Mouse (Mus musculus) forebrain, embryonic 10.5 days (tissue): ENCODE data around the gene Cldn3. TPM values are rescaled to one million over a fixed set of nuclear protein-coding genes. Genes with fewer than 3 reads are reported as not detected.
A peak's percentile ranks its signal among the peaks of the same experiment; 100 is the strongest.

Source experiments
- DNase-seq: peaks from one replicate; pipeline ENCODE4 v3.0.0-alpha.2; 2017; ENCODE audit warnings: low spot score; ENCODE audit errors: extremely low spot score
- H3K27ac ChIP-seq: fragments of 300-500 bp; sonication (generic); 2 replicates; pipeline ENCODE4 v1.5.1; 2016; ENCODE audit warnings: mild to moderate bottlenecking
- H3K27me3 ChIP-seq: fragments of 300-500 bp; sonication (generic); 2 replicates; pipeline ENCODE4 v1.6.1; 2016; ENCODE audit warnings: mild to moderate bottlenecking; ENCODE audit not compliant: poor library complexity, severe bottlenecking
- H3K36me3 ChIP-seq: fragments of 300-500 bp; sonication (generic); replicated peaks from 2 replicates; pipeline ENCODE4 v1.6.1; 2016; ENCODE audit warnings: mild to moderate bottlenecking, moderate library complexity
- H3K4me1 ChIP-seq: fragments of 300-500 bp; sonication (generic); 2 replicates; pipeline ENCODE4 v1.6.1; 2016
- H3K4me3 ChIP-seq: fragments of 300-500 bp; sonication (generic); 2 replicates; pipeline ENCODE4 v1.5.1; 2016; ENCODE audit warnings: mild to moderate bottlenecking, moderate library complexity
- H3K9me3 ChIP-seq: fragments of 300-500 bp; sonication (generic); 2 replicates; pipeline ENCODE4 v1.6.1; 2016; ENCODE audit warnings: mild to moderate bottlenecking, moderate library complexity
- WGBS: fragments of 180-500 bp; shearing (Covaris S2); methylation state at CpG from one replicate; pipeline ENCODE4 v1.1.7; 2016; 5-methylcytosine and 5-hydroxymethylcytosine counted together
- polyA plus RNA-seq: library from polyadenylated mRNA; unstranded; fragments of >200 nt; fragmentation: Nextera tagmentation; extraction: Ambion mirVana; gene quantifications from 2 replicates; pipeline ENCODE4 v1.2.1, GENCODE M21; 2016

Cldn3 gene
- polyA plus RNA-seq, 1 experiment from 2014 or later = 14.9 TPM

DNA sequence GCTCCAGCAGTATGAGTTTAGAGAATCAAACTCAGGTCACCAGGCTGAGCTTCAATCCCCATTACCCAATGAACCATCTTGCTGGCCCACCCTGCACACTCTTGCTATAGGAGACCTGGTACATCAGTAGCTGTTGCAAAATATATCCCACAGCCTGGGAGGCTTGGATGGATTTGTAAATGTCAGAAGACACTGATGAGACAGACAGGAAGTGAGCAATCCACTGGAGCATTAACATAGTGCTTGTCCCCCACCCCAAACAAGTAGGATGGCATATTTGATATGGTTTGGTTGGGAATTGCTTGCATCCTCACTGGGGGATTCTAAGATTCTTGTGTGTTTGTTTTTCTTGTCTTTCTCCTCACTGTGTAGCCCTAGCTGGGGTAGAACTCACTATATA is 12.9 kb upstream of the Cldn3 start:
- DNase-seq = no peak
- no peaks in the 10 kb centered on the region for H3K9me3 ChIP-seq
- no peak overlapping the region for H3K4me3 ChIP-seq

GRCm38 (mm10) chr5:134973526-134973925 is 12.5 kb upstream of the Cldn3 start:
- Histone ChIP-seq H3K4me3 (no peak overlapping the region), H3K36me3 (no peaks in the 10 kb centered on the region), H3K27me3 (no peaks in the 10 kb centered on the region), H3K9me3 (no peaks in the 10 kb centered on the region), H3K4me1 (no peaks in the 10 kb centered on the region), H3K27ac (no peak overlapping the region)
- WGBS = 80% methylated on average over 7 of the region's 7 CpGs
- no peak for DNase-seq

More for the DNA sequence above, 12.9 kb upstream of the Cldn3 start:
- Histone ChIP-seq H3K27ac (no peak overlapping the region), H3K4me1 (no peaks in the 10 kb centered on the region), H3K27me3 (no peaks in the 10 kb centered on the region), H3K36me3 (no peaks in the 10 kb centered on the region)

DNA sequence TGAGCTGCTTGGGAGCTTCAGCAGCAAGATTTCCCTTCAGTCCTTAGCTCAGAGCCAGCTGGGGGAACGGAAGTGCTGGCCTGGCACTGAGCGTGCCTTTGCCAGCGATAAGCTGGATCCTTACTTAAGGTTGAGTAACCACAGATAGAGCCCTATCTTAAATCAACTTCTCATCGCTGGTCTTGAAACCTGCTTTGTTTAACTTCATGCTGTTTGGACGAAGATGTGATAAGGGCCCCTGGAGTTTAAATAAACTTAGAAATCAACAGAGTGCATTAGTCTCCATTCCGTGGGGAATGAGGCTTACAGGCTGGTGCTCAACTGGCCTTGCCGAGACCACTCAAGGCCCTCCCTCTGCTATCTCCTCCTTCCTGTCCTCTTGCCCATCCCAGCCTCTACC is 11.7 kb upstream of the Cldn3 start:
- Histone ChIP-seq H3K4me3 (no peak overlapping the region), H3K27me3 (no peaks in the 10 kb centered on the region), H3K4me1 (no peaks in the 10 kb centered on the region), H3K36me3 (no peaks in the 10 kb centered on the region), H3K27ac (no peak overlapping the region), H3K9me3 (no peaks in the 10 kb centered on the region)
- no peak for DNase-seq
- 76% methylated on average over 7 of the region's 7 CpGs for WGBS

- Histone ChIP-seq H3K9me3 (no peaks in the 10 kb centered on the region), H3K4me1 (no peaks in the 10 kb centered on the region), H3K27ac (no peak overlapping the region), H3K27me3 (no peaks in the 10 kb centered on the region), H3K36me3 (no peaks in the 10 kb centered on the region), H3K4me3 (no peak overlapping the region)
- 76% methylated on average over 2 of the region's 2 CpGs for WGBS
- no peak for DNase-seq
These were observed 11.1 kb upstream of the Cldn3 start for GRCm38 (mm10) chr5:134974921-134975320.

DNA sequence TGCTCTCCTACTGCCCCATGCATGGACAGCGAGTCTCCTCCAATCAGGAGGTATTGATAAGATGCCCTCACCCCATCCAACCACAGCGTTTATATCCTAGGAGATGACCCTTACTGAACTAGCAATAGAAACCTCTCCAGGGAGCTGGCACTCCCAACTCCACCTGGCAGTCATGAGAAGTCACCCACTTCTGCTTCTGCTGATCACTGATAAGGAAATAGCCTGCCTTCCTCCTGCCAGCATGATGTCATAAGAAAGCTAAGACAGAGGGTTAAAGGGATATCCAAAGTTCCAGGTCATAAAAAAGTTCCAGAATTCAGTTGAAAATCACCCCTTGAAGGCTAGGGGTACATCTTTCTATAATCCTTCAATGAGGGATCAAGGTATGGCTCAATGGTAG is 9.8 kb upstream of the Cldn3 start:
- 94% methylated on average over 2 of the region's 2 CpGs for WGBS
- H3K4me1 ChIP-seq = no peaks in the 10 kb centered on the region; the same call in 1 of the 2 replicates

GRCm38 (mm10) chr5:134976577-134977250 is 9.3 kb upstream of the Cldn3 start:
- no peak overlapping the region for H3K27ac ChIP-seq
- H3K4me3 ChIP-seq = no peak overlapping the region
- 88% methylated on average over 14 of the region's 14 CpGs for WGBS
- no peak for DNase-seq
- no peaks in the 10 kb centered on the region for H3K36me3 ChIP-seq
- no peaks in the 10 kb centered on the region; the same call in 1 of the 2 replicates for H3K4me1 ChIP-seq
- H3K27me3 ChIP-seq = no peaks in the 10 kb centered on the region
- H3K9me3 ChIP-seq = no peaks in the 10 kb centered on the region

More for the DNA sequence above, 9.8 kb upstream of the Cldn3 start:
- H3K4me3 ChIP-seq = no peak overlapping the region
- no peaks in the 10 kb centered on the region for H3K27me3 ChIP-seq
- H3K36me3 ChIP-seq = no peaks in the 10 kb centered on the region
- DNase-seq = no peak
- no peaks in the 10 kb centered on the region for H3K9me3 ChIP-seq
- no peak overlapping the region for H3K27ac ChIP-seq

DNA sequence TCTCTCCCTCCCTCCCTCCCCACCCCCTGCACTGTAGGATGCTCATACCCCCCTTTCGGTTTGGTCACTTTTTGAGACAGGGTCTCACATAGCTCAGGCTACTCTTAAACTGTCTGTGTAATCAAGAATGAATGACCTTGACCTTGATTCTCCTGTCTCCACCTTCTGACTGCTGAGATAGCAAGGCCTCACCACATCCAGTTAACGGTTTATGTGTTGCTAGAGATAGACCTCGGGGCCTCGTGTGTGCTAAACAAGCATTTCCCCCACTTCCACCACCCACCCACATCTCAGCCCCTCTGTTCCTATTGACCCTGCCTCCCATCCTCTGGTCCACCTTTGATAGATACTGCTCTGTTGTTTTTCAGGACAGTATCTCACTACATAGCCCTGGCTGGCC is 8.2 kb upstream of the Cldn3 start:
- no peak overlapping the region for H3K27ac ChIP-seq
- H3K4me1 ChIP-seq = no peaks in the 10 kb centered on the region; the same call in 1 of the 2 replicates
- no peaks in the 10 kb centered on the region for H3K9me3 ChIP-seq
- WGBS = 84% methylated on average over 4 of the region's 4 CpGs
- H3K27me3 ChIP-seq = no peaks in the 10 kb centered on the region
- H3K36me3 ChIP-seq = no peaks in the 10 kb centered on the region
- H3K4me3 ChIP-seq = no peak overlapping the region
- no peak for DNase-seq

DNA sequence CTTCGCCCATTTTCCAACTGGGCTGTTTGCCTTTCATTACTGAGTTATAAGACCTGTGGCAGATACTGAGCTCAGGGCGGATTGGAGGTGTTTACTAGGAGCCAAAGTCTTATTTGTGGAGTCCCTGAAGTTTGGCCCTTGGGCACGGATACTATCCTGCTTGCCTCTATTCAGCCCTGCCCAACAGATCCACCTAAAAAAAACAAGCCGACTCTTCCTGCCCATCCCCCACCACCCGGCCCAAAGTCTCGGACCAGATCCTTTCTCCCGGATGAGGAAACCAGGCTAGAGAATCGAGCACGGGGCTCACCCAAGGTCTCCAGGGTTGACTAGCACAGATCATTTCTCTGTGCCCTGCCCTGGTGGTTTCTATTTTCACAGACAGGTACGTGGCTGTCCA is 4.9 kb upstream of the Cldn3 start:
- 63% methylated on average over 10 of the region's 10 CpGs for whole genome bisulfite sequencing

GRCm38 (mm10) chr5:134983111-134983510 is 2.9 kb upstream of the Cldn3 start:
- no peak for DNase-seq
- Histone ChIP-seq H3K4me1 (peaks cover 52% of the 10 kb centered on the region), H3K27ac (no peak overlapping the region), H3K4me3 (no peak overlapping the region), H3K36me3 (no peaks in the 10 kb centered on the region), H3K27me3 (peaks cover 47% of the 10 kb centered on the region), H3K9me3 (no peaks in the 10 kb centered on the region)
- 88% methylated on average over 1 of the region's 1 CpGs for WGBS

More for the DNA sequence above, 4.9 kb upstream of the Cldn3 start:
- H3K36me3 ChIP-seq = no peaks in the 10 kb centered on the region
- H3K4me1 ChIP-seq = peaks cover 33% of the 10 kb centered on the region
- DNase-seq = no peak
- no peak overlapping the region for H3K4me3 ChIP-seq
- no peak overlapping the region for H3K27ac ChIP-seq
- H3K9me3 ChIP-seq = no peaks in the 10 kb centered on the region
- peaks cover 27% of the 10 kb centered on the region for H3K27me3 ChIP-seq

DNA sequence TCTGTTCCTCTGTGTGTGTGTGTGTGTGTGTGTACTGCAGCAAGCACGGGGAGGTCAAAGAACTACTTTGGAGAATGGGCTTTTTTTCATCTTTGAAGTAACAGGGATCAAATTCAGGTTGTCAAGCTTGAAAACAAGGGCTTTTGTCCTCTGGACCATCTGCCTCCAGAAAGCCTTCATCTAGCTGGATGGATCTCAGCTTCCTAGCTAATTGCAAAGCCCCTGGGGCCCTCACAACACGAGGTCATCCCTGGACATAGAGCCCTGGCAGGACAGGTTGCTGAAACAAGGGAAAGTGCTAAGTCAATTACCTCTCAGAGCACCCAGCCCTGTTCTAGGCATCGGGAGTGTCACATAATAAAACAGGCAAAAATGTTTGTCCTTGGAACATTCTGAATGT is 2.2 kb upstream of the Cldn3 start:
- H3K27me3 ChIP-seq = peaks cover 53% of the 10 kb centered on the region
- H3K4me3 ChIP-seq = no peak overlapping the region
- no peaks in the 10 kb centered on the region for H3K9me3 ChIP-seq
- no peak for DNase-seq
- 4% methylated on average over 3 of the region's 3 CpGs for WGBS
- H3K27ac ChIP-seq = peak overlapping the region; percentile 40
- H3K4me1 ChIP-seq = peaks cover 52% of the 10 kb centered on the region
- no peaks in the 10 kb centered on the region for H3K36me3 ChIP-seq

DNA sequence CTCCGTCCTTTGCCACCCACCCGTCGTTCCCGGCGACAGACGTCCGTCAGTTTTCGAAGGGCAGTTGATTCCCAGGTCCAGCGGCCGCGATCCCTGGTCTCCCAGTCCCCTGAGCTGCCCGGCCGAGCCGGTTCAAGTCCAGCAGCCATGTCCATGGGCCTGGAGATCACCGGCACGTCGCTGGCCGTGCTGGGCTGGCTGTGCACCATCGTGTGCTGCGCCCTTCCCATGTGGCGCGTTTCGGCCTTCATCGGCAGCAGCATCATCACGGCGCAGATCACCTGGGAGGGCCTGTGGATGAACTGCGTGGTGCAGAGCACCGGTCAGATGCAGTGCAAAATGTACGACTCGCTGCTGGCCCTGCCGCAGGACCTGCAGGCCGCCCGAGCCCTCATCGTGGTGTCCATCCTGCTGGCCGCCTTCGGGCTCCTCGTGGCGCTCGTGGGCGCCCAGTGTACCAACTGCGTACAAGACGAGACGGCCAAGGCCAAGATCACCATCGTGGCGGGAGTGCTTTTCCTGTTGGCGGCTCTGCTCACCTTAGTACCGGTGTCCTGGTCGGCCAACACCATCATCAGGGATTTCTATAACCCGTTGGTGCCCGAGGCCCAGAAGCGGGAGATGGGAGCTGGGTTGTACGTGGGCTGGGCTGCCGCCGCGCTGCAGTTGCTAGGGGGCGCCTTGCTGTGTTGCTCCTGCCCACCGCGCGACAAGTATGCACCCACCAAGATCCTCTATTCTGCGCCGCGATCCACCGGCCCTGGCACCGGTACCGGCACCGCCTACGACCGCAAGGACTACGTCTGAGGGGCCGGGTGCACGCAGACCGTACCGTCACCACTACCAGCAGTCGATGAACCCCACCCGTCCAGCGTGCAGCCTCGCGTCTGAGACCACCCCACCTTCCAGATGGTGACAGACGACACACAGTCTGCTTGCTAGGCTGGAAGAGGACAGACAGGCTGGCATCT is 569 bp downstream of the Cldn3 start:
- 4% methylated on average over 79 of the region's 79 CpGs for WGBS
- peak overlapping the region; percentile 42 for H3K4me3 ChIP-seq
- peaks cover 55% of the 10 kb centered on the region for H3K4me1 ChIP-seq
- H3K36me3 ChIP-seq = no peaks in the 10 kb centered on the region
- H3K27ac ChIP-seq = peak overlapping the region; percentile 63; the same call in 1 of the 2 replicates
- peaks cover 75% of the 10 kb centered on the region for H3K27me3 ChIP-seq
- peak; percentile 34 for DNase-seq
- H3K9me3 ChIP-seq = no peaks in the 10 kb centered on the region

GRCm38 (mm10) chr5:134989166-134989565 is 3.2 kb downstream of the Cldn3 start:
- Histone ChIP-seq H3K9me3 (no peaks in the 10 kb centered on the region), H3K27me3 (peaks cover 68% of the 10 kb centered on the region), H3K4me3 (no peak overlapping the region), H3K4me1 (peaks cover 42% of the 10 kb centered on the region), H3K36me3 (no peaks in the 10 kb centered on the region), H3K27ac (no peak overlapping the region)
- WGBS = 81% methylated on average over 11 of the region's 11 CpGs
- DNase-seq = no peak

GRCm38 (mm10) chr5:134989741-134990140 is 3.7 kb downstream of the Cldn3 start:
- H3K27ac ChIP-seq = no peak overlapping the region
- H3K4me3 ChIP-seq = no peak overlapping the region
- WGBS = 64% methylated on average over 6 of the region's 6 CpGs
- H3K9me3 ChIP-seq = no peaks in the 10 kb centered on the region
- no peaks in the 10 kb centered on the region for H3K36me3 ChIP-seq
- H3K27me3 ChIP-seq = peaks cover 62% of the 10 kb centered on the region
- no peak for DNase-seq
- H3K4me1 ChIP-seq = peaks cover 36% of the 10 kb centered on the region
